8 mouse cellular contexts compared by ENCODE assay signal in genomic region chr15:99421152-99421551, GRCm38 (mm10). TPM values are rescaled to one million over a fixed set of nuclear protein-coding genes. Genes with fewer than 3 reads are reported as not detected.
DNase-seq lines count a peak whose midpoint lies in the region; ATAC-seq lines count a peak whose summit lies in the region.

No protein-coding gene starts in this region.

- H3K9ac ChIP-seq in liver, embryonic 13.5 days = no peak overlapping the region
- H3K9ac ChIP-seq in stomach, embryonic 16.5 days (ENCODE audit: low read length) = no peak overlapping the region

- peak; percentile 48 for ATAC-seq in common myeloid progenitor, adult 5-6 weeks (replicated peaks; ENCODE audit: low read depth, poor library complexity, severe bottlenecking)
- ATAC-seq in liver, embryonic 13.5 days (ENCODE audit: low read depth) = no peak
- no peak for ATAC-seq in stomach, embryonic 16.5 days (ENCODE audit: insufficient read depth, low FRiP score)

- peak overlapping the region; percentile 21; the same call in 1 of the 2 replicates for H3K27ac ChIP-seq in liver, embryonic 13.5 days
- H3K27ac ChIP-seq in stomach, embryonic 16.5 days (ENCODE audit: low read length) = peak overlapping the region; percentile 89

- H3K9me3 ChIP-seq in liver, embryonic 13.5 days (replicated peaks) = no peaks in the 10 kb centered on the region
- no peaks in the 10 kb centered on the region for H3K9me3 ChIP-seq in stomach, embryonic 16.5 days (replicated peaks; ENCODE audit: control insufficient read depth, low read length)

- 36% methylated on average over 9 of the region's 9 CpGs for WGBS in liver, embryonic 13.5 days (ENCODE audit: insufficient replicate concordance)
- WGBS in stomach, embryonic 16.5 days = 67% methylated on average over 9 of the region's 9 CpGs

- H3K27me3 ChIP-seq in liver, embryonic 13.5 days = no peaks in the 10 kb centered on the region
- no peaks in the 10 kb centered on the region for H3K27me3 ChIP-seq in stomach, embryonic 16.5 days (ENCODE audit: control insufficient read depth, insufficient read depth, low read length)

- peak overlapping the region; percentile 52 for H3K4me2 ChIP-seq in liver, embryonic 13.5 days
- H3K4me2 ChIP-seq in stomach, embryonic 16.5 days (ENCODE audit: low read depth, low read length) = peak overlapping the region; percentile 42

- H3K36me3 ChIP-seq in liver, embryonic 13.5 days = peaks cover 3% of the 10 kb centered on the region; the same call in 1 of the 2 replicates
- no peaks in the 10 kb centered on the region for H3K36me3 ChIP-seq in stomach, embryonic 16.5 days (ENCODE audit: control insufficient read depth, insufficient read depth, low read length)

- H3K4me3 ChIP-seq in liver, embryonic 13.5 days (replicated peaks) = 0 out of 2 replicates have a peak overlapping the region, but pooled peaks have one; percentile 8
- H3K4me3 ChIP-seq in stomach, embryonic 16.5 days (replicated peaks; ENCODE audit: low read length) = no peak overlapping the region

- peaks cover 27% of the 10 kb centered on the region for H3K4me1 ChIP-seq in liver, embryonic 13.5 days (replicated peaks)
- H3K4me1 ChIP-seq in stomach, embryonic 16.5 days (ENCODE audit: control insufficient read depth, insufficient read depth, low read length) = peaks cover 11% of the 10 kb centered on the region

- DNase-seq in adrenal gland, postnatal 36 days = peak; percentile 28 to 52
- DNase-seq in adrenal gland, postnatal 4 days (ENCODE audit: low spot score in 2 of 2) = no peak
- DNase-seq in heart, postnatal 4 days = peak; percentile 62
- peak; percentile 31 for DNase-seq in liver, embryonic 13.5 days
- no peak for DNase-seq in cerebellum, postnatal 25 days
- no peak for DNase-seq in cerebellum, adult 9-11 months

RNA-seq across cellular contexts. Expression of gene Tmbim6, which starts 28.5 kb away (rescaled TPM):
- 100 to 1,000 TPM; 506 to 839 TPM for total RNA-seq in adrenal gland, postnatal 36 days (2021)
- 100 to 1,000 TPM; 520 to 533 TPM for total RNA-seq in adrenal gland, postnatal 4 days (2021)
- total RNA-seq in common myeloid progenitor, adult 5-6 weeks (2017) = 92.2 and 125 TPM in 2 replicates
- total RNA-seq in heart, postnatal 4 days (2021) = 100 to 1,000 TPM; 197 to 201 TPM
- 188 and 210 TPM in 2 replicates for polyA plus RNA-seq in liver, embryonic 13.5 days (2015; fragmentation: Nextera tagmentation; extraction: Ambion mirVana)
- 438 and 480 TPM in 2 replicates for polyA plus RNA-seq in stomach, embryonic 16.5 days (2015; fragmentation: Nextera tagmentation; extraction: Ambion mirVana)

RNA-seq across cellular contexts. Expression of gene Nckap5l, which starts 36.4 kb away (rescaled TPM):
- 10 to 100 TPM; 30.4 to 36.0 TPM for total RNA-seq in adrenal gland, postnatal 36 days (2021)
- 10 to 100 TPM; 35.7 to 44.5 TPM for total RNA-seq in adrenal gland, postnatal 4 days (2021)
- 0.78 and 6.7 TPM in 2 replicates for total RNA-seq in common myeloid progenitor, adult 5-6 weeks (2017)
- 10 to 100 TPM; 20.0 to 23.6 TPM for total RNA-seq in heart, postnatal 4 days (2021)
- 0.85 and 1.1 TPM in 2 replicates for polyA plus RNA-seq in liver, embryonic 13.5 days (2015; fragmentation: Nextera tagmentation; extraction: Ambion mirVana)
- polyA plus RNA-seq in stomach, embryonic 16.5 days (2015; fragmentation: Nextera tagmentation; extraction: Ambion mirVana) = 3.7 and 4.6 TPM in 2 replicates

RNA-seq across cellular contexts. Expression of gene Fmnl3, which starts 50.9 kb away (rescaled TPM):
- 10 to 100 TPM; 17.3 to 22.1 TPM for total RNA-seq in adrenal gland, postnatal 36 days (2021)
- 10 to 100 TPM; 41.0 to 45.6 TPM for total RNA-seq in adrenal gland, postnatal 4 days (2021)
- total RNA-seq in common myeloid progenitor, adult 5-6 weeks (2017) = 9.2 and 9.6 TPM in 2 replicates
- 10 to 100 TPM; 42.6 to 44.4 TPM for total RNA-seq in heart, postnatal 4 days (2021)
- polyA plus RNA-seq in liver, embryonic 13.5 days (2015; fragmentation: Nextera tagmentation; extraction: Ambion mirVana) = 3.4 and 3.7 TPM in 2 replicates
- polyA plus RNA-seq in stomach, embryonic 16.5 days (2015; fragmentation: Nextera tagmentation; extraction: Ambion mirVana) = 14.2 and 16.6 TPM in 2 replicates

RNA-seq across cellular contexts. Expression of gene Bcdin3d, which starts 53.4 kb away (rescaled TPM):
- total RNA-seq in adrenal gland, postnatal 36 days (2021) = 1 to 10 TPM; 5.3 to 6.6 TPM
- 1 to 10 TPM; 7.8 TPM for total RNA-seq in adrenal gland, postnatal 4 days (2021)
- 4.9 and 5.4 TPM in 2 replicates for total RNA-seq in common myeloid progenitor, adult 5-6 weeks (2017)
- total RNA-seq in heart, postnatal 4 days (2021) = 1 to 10 TPM; 4.9 to 5.0 TPM
- 7.3 and 7.4 TPM in 2 replicates for polyA plus RNA-seq in liver, embryonic 13.5 days (2015; fragmentation: Nextera tagmentation; extraction: Ambion mirVana)
- 11.6 and 12.9 TPM in 2 replicates for polyA plus RNA-seq in stomach, embryonic 16.5 days (2015; fragmentation: Nextera tagmentation; extraction: Ambion mirVana)

Comparison
In these comparisons a context has a peak if more than half of its experiments do, and no peak if none do; other contexts are left out.
1. DNase-seq: peak in adrenal gland, postnatal 36 days (2 of 2), heart, postnatal 4 days (single experiment) and liver, embryonic 13.5 days (single experiment); none in adrenal gland, postnatal 4 days (0 of 2), cerebellum, postnatal 25 days (0 of 2) and cerebellum, adult 9-11 months (single experiment).